Mouse (Mus musculus): Measurements from ENCODE around the gene Prrt1. TPM values are rescaled to one million over a fixed set of nuclear protein-coding genes. Genes with fewer than 3 reads are reported as not detected.
A peak's percentile ranks its signal among the peaks of the same experiment; 100 is the strongest.

The Prrt1 gene
- polyA plus RNA-seq (2015; fragmentation: Nextera tagmentation; extraction: Ambion mirVana), result 0.31 and 0.45 TPM in 2 replicates

GRCm38 (mm10) chr17:34629221-34629751 lies at the start of gene Prrt1:
Prrt1 (plus strand) TSS chr17:34629533.
- Histone ChIP-seq H3K9ac (ENCODE audit: low read length) (peak within 1 kb of the TSS; percentile 91), H3K4me2 (ENCODE audit: low read depth, low read length) (peak within 1 kb of the TSS; percentile 70), H3K36me3 (ENCODE audit: control insufficient read depth, insufficient read depth, low read length) (no peaks in the 10 kb centered on the region), H3K4me1 (ENCODE audit: control insufficient read depth, insufficient read depth, low read length) (peaks cover 46% of the 10 kb centered on the region), H3K27ac (ENCODE audit: low read length) (peak within 1 kb of the TSS; percentile 99), H3K4me3 (replicated peaks; ENCODE audit: low read length) (peak within 1 kb of the TSS; percentile 87), H3K9me3 (replicated peaks; ENCODE audit: control insufficient read depth, low read length) (no peaks in the 10 kb centered on the region), H3K27me3 (ENCODE audit: control insufficient read depth, insufficient read depth, low read length) (peaks cover 25% of the 10 kb centered on the region)
- 2% methylated on average over 16 of the region's 16 CpGs for WGBS
- ATAC-seq (ENCODE audit: insufficient read depth, low FRiP score), result no peak

- H3K9ac ChIP-seq (ENCODE audit: low read length), result no peak overlapping the region
- no peaks in the 10 kb centered on the region for H3K27me3 ChIP-seq (ENCODE audit: control insufficient read depth, insufficient read depth, low read length)
- no peak for ATAC-seq (ENCODE audit: insufficient read depth, low FRiP score)
- H3K4me2 ChIP-seq (ENCODE audit: low read depth, low read length), result no peak overlapping the region
- H3K36me3 ChIP-seq (ENCODE audit: control insufficient read depth, insufficient read depth, low read length), result no peaks in the 10 kb centered on the region
- H3K4me3 ChIP-seq (replicated peaks; ENCODE audit: low read length), result no peak overlapping the region
- H3K27ac ChIP-seq (ENCODE audit: low read length), result no peak overlapping the region
- H3K4me1 ChIP-seq (ENCODE audit: control insufficient read depth, insufficient read depth, low read length), result peaks cover 6% of the 10 kb centered on the region; the same call in 1 of the 2 replicates
- H3K9me3 ChIP-seq (replicated peaks; ENCODE audit: control insufficient read depth, low read length), result no peaks in the 10 kb centered on the region
- WGBS, result 81% methylated on average over 12 of the region's 12 CpGs
Observed at GRCm38 (mm10) chr17:34582528-34582927, 46.8 kb upstream of the Prrt1 start.

GRCm38 (mm10) chr17:34583397-34583796 lies 45.9 kb upstream of the Prrt1 start:
- H3K27ac ChIP-seq (ENCODE audit: low read length), result no peak overlapping the region
- H3K27me3 ChIP-seq (ENCODE audit: control insufficient read depth, insufficient read depth, low read length), result no peaks in the 10 kb centered on the region
- H3K9ac ChIP-seq (ENCODE audit: low read length), result no peak overlapping the region
- no peak for ATAC-seq (ENCODE audit: insufficient read depth, low FRiP score)
- H3K4me1 ChIP-seq (ENCODE audit: control insufficient read depth, insufficient read depth, low read length), result peaks cover 10% of the 10 kb centered on the region
- 51% methylated on average over 7 of the region's 7 CpGs for WGBS
- no peak overlapping the region for H3K4me2 ChIP-seq (ENCODE audit: low read depth, low read length)
- no peaks in the 10 kb centered on the region for H3K36me3 ChIP-seq (ENCODE audit: control insufficient read depth, insufficient read depth, low read length)
- H3K9me3 ChIP-seq (replicated peaks; ENCODE audit: control insufficient read depth, low read length), result no peaks in the 10 kb centered on the region
- H3K4me3 ChIP-seq (replicated peaks; ENCODE audit: low read length), result no peak overlapping the region

GRCm38 (mm10) chr17:34583819-34584218 lies 45.5 kb upstream of the Prrt1 start:
- no peak overlapping the region for H3K4me3 ChIP-seq (replicated peaks; ENCODE audit: low read length)
- no peak for ATAC-seq (ENCODE audit: insufficient read depth, low FRiP score)
- peaks cover 13% of the 10 kb centered on the region for H3K4me1 ChIP-seq (ENCODE audit: control insufficient read depth, insufficient read depth, low read length)
- no peak overlapping the region for H3K4me2 ChIP-seq (ENCODE audit: low read depth, low read length)
- H3K27me3 ChIP-seq (ENCODE audit: control insufficient read depth, insufficient read depth, low read length), result no peaks in the 10 kb centered on the region
- H3K9ac ChIP-seq (ENCODE audit: low read length), result no peak overlapping the region
- H3K27ac ChIP-seq (ENCODE audit: low read length), result no peak overlapping the region
- H3K36me3 ChIP-seq (ENCODE audit: control insufficient read depth, insufficient read depth, low read length), result no peaks in the 10 kb centered on the region
- WGBS, result 83% methylated on average over 8 of the region's 8 CpGs
- no peaks in the 10 kb centered on the region for H3K9me3 ChIP-seq (replicated peaks; ENCODE audit: control insufficient read depth, low read length)

GRCm38 (mm10) chr17:34585121-34585520 lies 44.2 kb upstream of the Prrt1 start:
- Histone ChIP-seq H3K9me3 (replicated peaks; ENCODE audit: control insufficient read depth, low read length) (no peaks in the 10 kb centered on the region), H3K27ac (ENCODE audit: low read length) (no peak overlapping the region), H3K9ac (ENCODE audit: low read length) (no peak overlapping the region), H3K4me3 (replicated peaks; ENCODE audit: low read length) (no peak overlapping the region), H3K36me3 (ENCODE audit: control insufficient read depth, insufficient read depth, low read length) (no peaks in the 10 kb centered on the region), H3K4me2 (ENCODE audit: low read depth, low read length) (no peak overlapping the region), H3K27me3 (ENCODE audit: control insufficient read depth, insufficient read depth, low read length) (no peaks in the 10 kb centered on the region), H3K4me1 (ENCODE audit: control insufficient read depth, insufficient read depth, low read length) (peaks cover 25% of the 10 kb centered on the region)
- 85% methylated on average over 8 of the region's 8 CpGs for WGBS
- ATAC-seq (ENCODE audit: insufficient read depth, low FRiP score), result no peak

GRCm38 (mm10) chr17:34585877-34586771 lies 43.2 kb upstream of the Prrt1 start:
- 26% methylated on average over 32 of the region's 32 CpGs for WGBS
- no peaks in the 10 kb centered on the region for H3K9me3 ChIP-seq (replicated peaks; ENCODE audit: control insufficient read depth, low read length)
- peak overlapping the region; percentile 97 for H3K9ac ChIP-seq (ENCODE audit: low read length)
- no peak for ATAC-seq (ENCODE audit: insufficient read depth, low FRiP score)
- H3K27ac ChIP-seq (ENCODE audit: low read length), result peak overlapping the region; percentile 96
- peak overlapping the region; percentile 100 for H3K4me2 ChIP-seq (ENCODE audit: low read depth, low read length)
- peak overlapping the region; percentile 77 for H3K4me3 ChIP-seq (replicated peaks; ENCODE audit: low read length)
- H3K27me3 ChIP-seq (ENCODE audit: control insufficient read depth, insufficient read depth, low read length), result no peaks in the 10 kb centered on the region
- peaks cover 35% of the 10 kb centered on the region for H3K4me1 ChIP-seq (ENCODE audit: control insufficient read depth, insufficient read depth, low read length)
- H3K36me3 ChIP-seq (ENCODE audit: control insufficient read depth, insufficient read depth, low read length), result no peaks in the 10 kb centered on the region

- H3K4me1 ChIP-seq (ENCODE audit: control insufficient read depth, insufficient read depth, low read length), result peaks cover 41% of the 10 kb centered on the region
- H3K27me3 ChIP-seq (ENCODE audit: control insufficient read depth, insufficient read depth, low read length), result no peaks in the 10 kb centered on the region
- peak overlapping the region; percentile 96 for H3K27ac ChIP-seq (ENCODE audit: low read length)
- H3K9me3 ChIP-seq (replicated peaks; ENCODE audit: control insufficient read depth, low read length), result no peaks in the 10 kb centered on the region
- H3K4me3 ChIP-seq (replicated peaks; ENCODE audit: low read length), result peak overlapping the region; percentile 77
- peak overlapping the region; percentile 100 for H3K4me2 ChIP-seq (ENCODE audit: low read depth, low read length)
- H3K36me3 ChIP-seq (ENCODE audit: control insufficient read depth, insufficient read depth, low read length), result no peaks in the 10 kb centered on the region
- H3K9ac ChIP-seq (ENCODE audit: low read length), result peak overlapping the region; percentile 97
- WGBS, result under 1% methylated on average over 38 of the region's 38 CpGs
- ATAC-seq (ENCODE audit: insufficient read depth, low FRiP score), result peak; percentile 85
Observed at GRCm38 (mm10) chr17:34586796-34587422, 42.4 kb upstream of the Prrt1 start.

- Histone ChIP-seq H3K9me3 (replicated peaks; ENCODE audit: control insufficient read depth, low read length) (no peaks in the 10 kb centered on the region), H3K36me3 (ENCODE audit: control insufficient read depth, insufficient read depth, low read length) (no peaks in the 10 kb centered on the region), H3K4me2 (ENCODE audit: low read depth, low read length) (peak overlapping the region; percentile 100), H3K27ac (ENCODE audit: low read length) (peak overlapping the region; percentile 96), H3K4me3 (replicated peaks; ENCODE audit: low read length) (peak overlapping the region; percentile 77), H3K4me1 (ENCODE audit: control insufficient read depth, insufficient read depth, low read length) (peaks cover 41% of the 10 kb centered on the region), H3K27me3 (ENCODE audit: control insufficient read depth, insufficient read depth, low read length) (no peaks in the 10 kb centered on the region), H3K9ac (ENCODE audit: low read length) (peak overlapping the region; percentile 97)
- WGBS, result 0% methylated on average over 50 of the region's 50 CpGs
- ATAC-seq (ENCODE audit: insufficient read depth, low FRiP score), result peak; percentile 87
Observed at GRCm38 (mm10) chr17:34587423-34587811, 41.9 kb upstream of the Prrt1 start.

- H3K4me3 ChIP-seq (replicated peaks; ENCODE audit: low read length), result peak overlapping the region; percentile 77
- H3K36me3 ChIP-seq (ENCODE audit: control insufficient read depth, insufficient read depth, low read length), result no peaks in the 10 kb centered on the region
- H3K4me1 ChIP-seq (ENCODE audit: control insufficient read depth, insufficient read depth, low read length), result peaks cover 41% of the 10 kb centered on the region
- no peak for ATAC-seq (ENCODE audit: insufficient read depth, low FRiP score)
- H3K9ac ChIP-seq (ENCODE audit: low read length), result peak overlapping the region; percentile 97
- H3K4me2 ChIP-seq (ENCODE audit: low read depth, low read length), result peak overlapping the region; percentile 100
- WGBS, result 3% methylated on average over 19 of the region's 19 CpGs
- no peaks in the 10 kb centered on the region for H3K27me3 ChIP-seq (ENCODE audit: control insufficient read depth, insufficient read depth, low read length)
- peak overlapping the region; percentile 96 for H3K27ac ChIP-seq (ENCODE audit: low read length)
- H3K9me3 ChIP-seq (replicated peaks; ENCODE audit: control insufficient read depth, low read length), result no peaks in the 10 kb centered on the region
Observed at GRCm38 (mm10) chr17:34587814-34588213, 41.5 kb upstream of the Prrt1 start.
